Mouse (Mus musculus): ENCODE measurements at regions not wholly inside any gene's neighbourhood (a gene's known extent, or its start where the extent isn't known, plus 50 kb on each side); places are given as distances from the start of the nearest gene placed in this dataset.

DNA sequence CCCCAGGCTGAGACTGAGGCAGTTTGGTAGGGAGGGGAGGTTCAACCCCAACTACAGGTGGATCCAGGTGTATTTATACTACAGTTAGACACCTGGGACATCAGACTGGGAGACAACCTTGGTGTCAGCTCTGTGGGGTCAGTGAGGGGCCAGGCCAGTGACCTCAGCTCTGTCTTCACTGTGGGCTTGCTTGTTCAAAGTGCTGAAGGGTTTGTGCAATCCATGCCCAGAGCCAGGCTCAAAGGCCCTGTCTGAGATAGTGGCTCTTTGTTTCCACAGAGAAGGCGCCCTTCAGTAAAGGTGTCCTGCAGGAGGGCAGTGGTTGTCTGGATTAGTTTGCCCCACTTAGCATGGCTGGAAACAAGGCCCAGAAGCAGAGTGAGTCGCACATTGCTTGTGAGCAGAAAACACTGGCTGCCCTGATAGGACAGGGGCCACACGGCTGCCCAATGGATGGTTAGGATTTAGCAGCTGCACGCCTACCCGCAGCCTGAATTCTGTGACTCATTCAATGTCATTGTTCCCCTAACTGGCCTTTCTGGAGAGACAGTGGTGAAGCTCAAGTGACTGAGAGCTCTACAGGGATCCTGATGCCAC lies 154.7 kb downstream of the Cdh26 start:
- TF ChIP-seq CTCF (IDR thresholded peaks at IDR 0.05; ENCODE audit: low read depth) (no peak), EP300 (optimal IDR thresholded peaks at IDR 0.05) (no peak)
